Mouse (Mus musculus): Measurements from ENCODE around the gene Bcl2l2. TPM values are rescaled to one million over a fixed set of nuclear protein-coding genes. Genes with fewer than 3 reads are reported as not detected.

The Bcl2l2 gene
- polyA plus RNA-seq, 1 experiment from 2014 or later = 2.2 TPM

GRCm38 (mm10) chr14:54865626-54866025 lies 17.6 kb upstream of the Bcl2l2 start:
- no peak overlapping the region for H3K27ac ChIP-seq (replicated peaks; ENCODE audit: low read depth, low read length)
- H3K36me3 ChIP-seq (ENCODE audit: control insufficient read depth, insufficient read depth, low read length) = no peaks in the 10 kb centered on the region
- no peak overlapping the region for H3K4me2 ChIP-seq (ENCODE audit: low read depth, severe bottlenecking)
- H3K27me3 ChIP-seq (ENCODE audit: control insufficient read depth, insufficient read depth, low read length) = no peaks in the 10 kb centered on the region
- 82% methylated on average over 5 of the region's 5 CpGs for WGBS
- DNase-seq (ENCODE audit: low spot score) (no peak), ATAC-seq (ENCODE audit: insufficient number of reproducible peaks, low FRiP score, low TSS enrichment, low read depth) (no peak)
- no peaks in the 10 kb centered on the region for H3K9me3 ChIP-seq (ENCODE audit: control insufficient read depth, low read length)
- no peak overlapping the region for H3K4me3 ChIP-seq (ENCODE audit: low read depth, low read length)
- no peak overlapping the region for H3K9ac ChIP-seq (ENCODE audit: low read length)
- no peaks in the 10 kb centered on the region for H3K4me1 ChIP-seq (ENCODE audit: control insufficient read depth, insufficient read depth, low read length)

GRCm38 (mm10) chr14:54866268-54866667 lies 16.9 kb upstream of the Bcl2l2 start:
- no peak overlapping the region for H3K27ac ChIP-seq (replicated peaks; ENCODE audit: low read depth, low read length)
- WGBS = 66% methylated on average over 3 of the region's 3 CpGs
- DNase-seq (ENCODE audit: low spot score) (no peak), ATAC-seq (ENCODE audit: insufficient number of reproducible peaks, low FRiP score, low TSS enrichment, low read depth) (no peak)
- no peaks in the 10 kb centered on the region for H3K36me3 ChIP-seq (ENCODE audit: control insufficient read depth, insufficient read depth, low read length)
- no peaks in the 10 kb centered on the region for H3K9me3 ChIP-seq (ENCODE audit: control insufficient read depth, low read length)
- H3K9ac ChIP-seq (ENCODE audit: low read length) = no peak overlapping the region
- H3K27me3 ChIP-seq (ENCODE audit: control insufficient read depth, insufficient read depth, low read length) = no peaks in the 10 kb centered on the region
- H3K4me3 ChIP-seq (ENCODE audit: low read depth, low read length) = no peak overlapping the region
- H3K4me1 ChIP-seq (ENCODE audit: control insufficient read depth, insufficient read depth, low read length) = no peaks in the 10 kb centered on the region
- no peak overlapping the region for H3K4me2 ChIP-seq (ENCODE audit: low read depth, severe bottlenecking)

- no peaks in the 10 kb centered on the region for H3K36me3 ChIP-seq (ENCODE audit: control insufficient read depth, insufficient read depth, low read length)
Observed at GRCm38 (mm10) chr14:54866936-54867335, 16.2 kb upstream of the Bcl2l2 start.

GRCm38 (mm10) chr14:54868026-54868425 lies 15.2 kb upstream of the Bcl2l2 start:
- Histone ChIP-seq H3K27me3 (ENCODE audit: control insufficient read depth, insufficient read depth, low read length) (no peaks in the 10 kb centered on the region), H3K36me3 (ENCODE audit: control insufficient read depth, insufficient read depth, low read length) (no peaks in the 10 kb centered on the region), H3K9me3 (ENCODE audit: control insufficient read depth, low read length) (no peaks in the 10 kb centered on the region), H3K27ac (replicated peaks; ENCODE audit: low read depth, low read length) (no peak overlapping the region), H3K9ac (ENCODE audit: low read length) (no peak overlapping the region), H3K4me1 (ENCODE audit: control insufficient read depth, insufficient read depth, low read length) (no peaks in the 10 kb centered on the region), H3K4me2 (ENCODE audit: low read depth, severe bottlenecking) (no peak overlapping the region), H3K4me3 (ENCODE audit: low read depth, low read length) (no peak overlapping the region)
- ATAC-seq (ENCODE audit: insufficient number of reproducible peaks, low FRiP score, low TSS enrichment, low read depth) (no peak), DNase-seq (ENCODE audit: low spot score) (no peak)
- 82% methylated on average over 4 of the region's 4 CpGs for WGBS

More at GRCm38 (mm10) chr14:54866936-54867335, 16.2 kb upstream of the Bcl2l2 start:
- 67% methylated on average over 5 of the region's 5 CpGs for WGBS
- Histone ChIP-seq H3K27ac (replicated peaks; ENCODE audit: low read depth, low read length) (no peak overlapping the region), H3K4me3 (ENCODE audit: low read depth, low read length) (no peak overlapping the region), H3K9me3 (ENCODE audit: control insufficient read depth, low read length) (no peaks in the 10 kb centered on the region), H3K9ac (ENCODE audit: low read length) (no peak overlapping the region), H3K4me1 (ENCODE audit: control insufficient read depth, insufficient read depth, low read length) (no peaks in the 10 kb centered on the region), H3K4me2 (ENCODE audit: low read depth, severe bottlenecking) (no peak overlapping the region), H3K27me3 (ENCODE audit: control insufficient read depth, insufficient read depth, low read length) (no peaks in the 10 kb centered on the region)
- no peak for DNase-seq (ENCODE audit: low spot score)
- ATAC-seq (ENCODE audit: insufficient number of reproducible peaks, low FRiP score, low TSS enrichment, low read depth) = no peak

GRCm38 (mm10) chr14:54870861-54871260 lies 12.3 kb upstream of the Bcl2l2 start, which contains the start of gene Homez:
Gene Homez, minus strand, starts transcription at chr14:54870961.
- Histone ChIP-seq H3K4me3 (ENCODE audit: low read depth, low read length) (no peak within 1 kb of the TSS), H3K27ac (replicated peaks; ENCODE audit: low read depth, low read length) (no peak within 1 kb of the TSS), H3K9me3 (ENCODE audit: control insufficient read depth, low read length) (no peaks in the 10 kb centered on the region), H3K4me1 (ENCODE audit: control insufficient read depth, insufficient read depth, low read length) (peaks cover 2% of the 10 kb centered on the region), H3K4me2 (ENCODE audit: low read depth, severe bottlenecking) (no peak within 1 kb of the TSS), H3K27me3 (ENCODE audit: control insufficient read depth, insufficient read depth, low read length) (peaks cover 5% of the 10 kb centered on the region; the same call in 1 of the 2 replicates), H3K36me3 (ENCODE audit: control insufficient read depth, insufficient read depth, low read length) (no peaks in the 10 kb centered on the region), H3K9ac (ENCODE audit: low read length) (no peak within 1 kb of the TSS)
- WGBS = 90% methylated on average over 5 of the region's 5 CpGs
- ATAC-seq (ENCODE audit: insufficient number of reproducible peaks, low FRiP score, low TSS enrichment, low read depth) = no peak
- DNase-seq (ENCODE audit: low spot score) = no peak

- Histone ChIP-seq H3K36me3 (ENCODE audit: control insufficient read depth, insufficient read depth, low read length) (no peaks in the 10 kb centered on the region), H3K9me3 (ENCODE audit: control insufficient read depth, low read length) (no peaks in the 10 kb centered on the region), H3K4me3 (ENCODE audit: low read depth, low read length) (no peak overlapping the region), H3K4me2 (ENCODE audit: low read depth, severe bottlenecking) (no peak overlapping the region), H3K9ac (ENCODE audit: low read length) (no peak overlapping the region), H3K27ac (replicated peaks; ENCODE audit: low read depth, low read length) (no peak overlapping the region), H3K27me3 (ENCODE audit: control insufficient read depth, insufficient read depth, low read length) (peaks cover 18% of the 10 kb centered on the region), H3K4me1 (ENCODE audit: control insufficient read depth, insufficient read depth, low read length) (peaks cover 9% of the 10 kb centered on the region)
- no peak for ATAC-seq (ENCODE audit: insufficient number of reproducible peaks, low FRiP score, low TSS enrichment, low read depth)
- 85% methylated on average over 3 of the region's 3 CpGs for WGBS
- no peak for DNase-seq (ENCODE audit: low spot score)
Observed at GRCm38 (mm10) chr14:54874165-54874564, 9.0 kb upstream of the Bcl2l2 start.

DNA sequence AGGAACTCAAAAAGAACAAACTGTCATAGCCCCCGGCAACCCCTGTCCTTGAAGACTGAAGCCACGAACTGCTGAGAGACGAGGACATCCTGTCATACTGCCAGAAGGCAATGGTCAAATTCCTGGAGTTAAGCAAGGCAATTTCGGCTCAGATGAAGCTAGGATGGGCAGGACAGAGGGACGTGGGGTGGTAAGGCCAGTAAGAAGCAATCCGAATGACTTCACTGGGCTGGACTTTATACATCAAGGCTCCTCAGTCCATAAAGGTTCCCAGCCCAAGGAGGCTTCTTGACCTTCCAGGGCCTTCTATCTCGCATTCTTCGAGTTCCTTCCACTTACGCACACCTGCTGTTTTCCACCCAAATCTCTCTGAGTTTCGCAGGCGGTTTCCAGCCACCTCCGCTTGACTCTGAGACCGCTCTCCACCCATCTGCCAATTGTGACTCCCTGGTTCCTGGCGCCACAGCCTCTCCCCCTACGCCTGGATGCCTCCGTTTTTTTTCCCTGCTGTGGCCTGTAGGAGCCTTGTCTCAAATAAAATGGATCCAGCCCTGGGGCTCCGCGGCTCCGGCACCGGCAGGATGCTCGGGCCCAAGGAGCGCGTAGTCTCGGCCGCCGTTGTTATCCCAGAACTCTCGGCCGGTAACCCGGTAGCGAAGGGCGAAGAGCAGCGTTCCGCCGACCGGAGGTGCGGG lies 7.2 kb upstream of the Bcl2l2 start:
- Histone ChIP-seq H3K9me3 (ENCODE audit: control insufficient read depth, low read length) (no peaks in the 10 kb centered on the region), H3K4me3 (ENCODE audit: low read depth, low read length) (peak overlapping the region; percentile 57), H3K9ac (ENCODE audit: low read length) (peak overlapping the region; percentile 72), H3K4me2 (ENCODE audit: low read depth, severe bottlenecking) (peak overlapping the region; percentile 99), H3K27me3 (ENCODE audit: control insufficient read depth, insufficient read depth, low read length) (peaks cover 18% of the 10 kb centered on the region), H3K27ac (replicated peaks; ENCODE audit: low read depth, low read length) (no peak overlapping the region), H3K36me3 (ENCODE audit: control insufficient read depth, insufficient read depth, low read length) (no peaks in the 10 kb centered on the region), H3K4me1 (ENCODE audit: control insufficient read depth, insufficient read depth, low read length) (peaks cover 9% of the 10 kb centered on the region)
- 2% methylated on average over 36 of the region's 36 CpGs for WGBS
- peak; percentile 41; the same call in 1 of the 2 replicates for ATAC-seq (ENCODE audit: insufficient number of reproducible peaks, low FRiP score, low TSS enrichment, low read depth)
- no peak for DNase-seq (ENCODE audit: low spot score)

GRCm38 (mm10) chr14:54876539-54877047 lies 6.6 kb upstream of the Bcl2l2 start:
- peak; percentile 81 for ATAC-seq (ENCODE audit: insufficient number of reproducible peaks, low FRiP score, low TSS enrichment, low read depth)
- WGBS = under 1% methylated on average over 53 of the region's 72 CpGs
- Histone ChIP-seq H3K9me3 (ENCODE audit: control insufficient read depth, low read length) (no peaks in the 10 kb centered on the region), H3K4me1 (ENCODE audit: control insufficient read depth, insufficient read depth, low read length) (peaks cover 9% of the 10 kb centered on the region), H3K4me2 (ENCODE audit: low read depth, severe bottlenecking) (peak overlapping the region; percentile 99), H3K9ac (ENCODE audit: low read length) (peak overlapping the region; percentile 72), H3K36me3 (ENCODE audit: control insufficient read depth, insufficient read depth, low read length) (no peaks in the 10 kb centered on the region), H3K27ac (replicated peaks; ENCODE audit: low read depth, low read length) (no peak overlapping the region), H3K27me3 (ENCODE audit: control insufficient read depth, insufficient read depth, low read length) (peaks cover 18% of the 10 kb centered on the region), H3K4me3 (ENCODE audit: low read depth, low read length) (peak overlapping the region; percentile 57)
- peak; percentile 86 for DNase-seq (ENCODE audit: low spot score)

All from limb, embryonic 11.5 days (tissue).